11 mouse cellular contexts compared by ENCODE assay signal in the genomic region with DNA sequence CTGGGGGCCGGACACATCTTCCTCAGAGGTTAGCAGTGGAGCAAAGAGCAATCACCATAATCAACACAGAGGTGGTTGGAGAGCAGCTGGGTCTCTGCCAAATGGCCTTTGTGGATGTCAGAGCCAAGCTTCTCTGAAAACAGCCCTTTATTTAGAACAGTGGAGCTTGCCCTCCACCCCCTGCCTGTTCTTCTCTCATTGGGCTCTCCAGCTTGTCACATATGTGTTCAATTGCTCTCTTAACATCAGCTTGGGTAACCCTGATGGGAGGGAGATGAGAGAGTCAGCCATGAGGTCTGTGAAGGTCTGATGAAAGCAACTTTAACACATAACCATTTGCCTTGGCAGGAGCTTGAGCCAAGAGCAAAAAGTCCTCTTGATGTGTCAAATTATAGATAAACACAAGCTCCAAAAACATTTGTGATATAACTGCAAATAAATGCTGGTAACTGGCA.
DNase-seq lines count a peak whose midpoint lies in the region; ATAC-seq and TF ChIP-seq lines count a peak whose summit lies in the region.
"Had no signal": no experiment of that assay in that cellular context is flagged by ENCODE, and none has a peak within 500 bp of the region (broad histone marks: within the 10 kb centered on the region; RNA-seq: fewer than 3 reads in every experiment).

No protein-coding gene starts in this region.

- intact Hi-C loops in left cerebral cortex, postnatal 10 days (cut with DNase I): no loop called here

- no peak for TF ChIP-seq POLR2A in liver, adult 2 months (IDR thresholded peaks at IDR 0.05; ENCODE audit: extremely low read depth, insufficient read depth, low read length)

- no peaks in the 10 kb centered on the region for H3K36me3 ChIP-seq in embryonic facial prominence, embryonic 14.5 days (ENCODE audit: control insufficient read depth, insufficient read depth, low read length)
- H3K36me3 ChIP-seq in embryonic facial prominence, embryonic 10.5 days (replicated peaks): no peaks in the 10 kb centered on the region
- no peaks in the 10 kb centered on the region for H3K36me3 ChIP-seq in liver, adult 2 months (ENCODE audit: control insufficient read depth, insufficient read depth, low read length)
- H3K36me3 ChIP-seq in liver, embryonic 12.5 days: no peaks in the 10 kb centered on the region
- no peaks in the 10 kb centered on the region for H3K36me3 ChIP-seq in heart, postnatal 0 days (replicated peaks; ENCODE audit: control insufficient read depth, insufficient read depth, low read length)
- H3K36me3 ChIP-seq in stomach, embryonic 14.5 days (ENCODE audit: control insufficient read depth, insufficient read depth, low read length): no peaks in the 10 kb centered on the region
- H3K36me3 ChIP-seq: midbrain, embryonic 13.5 days had no signal

- no peak overlapping the region for H3K4me2 ChIP-seq in embryonic facial prominence, embryonic 14.5 days (ENCODE audit: low read depth, low read length)
- no peak overlapping the region for H3K4me2 ChIP-seq in liver, embryonic 12.5 days
- peak overlapping the region; percentile 1; the same call in 1 of the 2 replicates for H3K4me2 ChIP-seq in heart, postnatal 0 days (ENCODE audit: low read depth, low read length)
- no peak overlapping the region for H3K4me2 ChIP-seq in stomach, embryonic 14.5 days (replicated peaks; ENCODE audit: low read depth, low read length)
- H3K4me2 ChIP-seq: forebrain, embryonic 13.5 days; midbrain, embryonic 13.5 days had no signal

- 0 out of 2 replicates have a peak, but pooled peaks cover 3% of the 10 kb centered on the region for H3K4me1 ChIP-seq in embryonic facial prominence, embryonic 14.5 days (ENCODE audit: control insufficient read depth, insufficient read depth, low read length)
- H3K4me1 ChIP-seq in embryonic facial prominence, embryonic 10.5 days: peaks cover 4% of the 10 kb centered on the region; the same call in 1 of the 2 replicates
- H3K4me1 ChIP-seq in liver, adult 2 months (ENCODE audit: control insufficient read depth, insufficient read depth, low read length): peaks cover 4% of the 10 kb centered on the region
- no peaks in the 10 kb centered on the region for H3K4me1 ChIP-seq in liver, embryonic 12.5 days
- peaks cover 15% of the 10 kb centered on the region for H3K4me1 ChIP-seq in heart, postnatal 0 days (ENCODE audit: control insufficient read depth, insufficient read depth)
- H3K4me1 ChIP-seq in stomach, embryonic 14.5 days (ENCODE audit: control insufficient read depth, insufficient read depth, low read length): peaks cover 17% of the 10 kb centered on the region; the same call in 1 of the 2 replicates
- H3K4me1 ChIP-seq: midbrain, embryonic 13.5 days had no signal

- TF ChIP-seq CTCF in liver, adult 2 months (IDR thresholded peaks at IDR 0.05; ENCODE audit: low read depth, low read length): no peak
- no peak for TF ChIP-seq CTCF in heart, postnatal 0 days (IDR thresholded peaks at IDR 0.05; ENCODE audit: low read depth)

- WGBS in embryonic facial prominence, embryonic 14.5 days: 39% methylated on average over 1 of the region's 1 CpGs
- WGBS in embryonic facial prominence, embryonic 10.5 days: 46% methylated on average over 1 of the region's 1 CpGs
- WGBS in liver, adult 2 months: 3% methylated on average over 1 of the region's 1 CpGs
- WGBS in liver, embryonic 12.5 days (ENCODE audit: insufficient replicate concordance): 32% methylated on average over 1 of the region's 1 CpGs
- WGBS in heart, postnatal 0 days: 15% methylated on average over 1 of the region's 1 CpGs
- 26% methylated on average over 1 of the region's 1 CpGs for WGBS in stomach, embryonic 14.5 days

- H3K4me3 ChIP-seq in embryonic facial prominence, embryonic 14.5 days (ENCODE audit: low read depth, low read length): no peak overlapping the region
- H3K4me3 ChIP-seq in embryonic facial prominence, embryonic 10.5 days: no peak overlapping the region
- H3K4me3 ChIP-seq in liver, adult 2 months (ENCODE audit: insufficient read depth, low read depth, low read length): no peak overlapping the region
- no peak overlapping the region for H3K4me3 ChIP-seq in liver, embryonic 12.5 days
- H3K4me3 ChIP-seq in heart, postnatal 0 days (ENCODE audit: low read depth, low read length): no peak overlapping the region
- H3K4me3 ChIP-seq in stomach, embryonic 14.5 days (ENCODE audit: low read depth, low read length): no peak overlapping the region
- H3K4me3 ChIP-seq: forebrain, embryonic 13.5 days; midbrain, embryonic 13.5 days had no signal

- no peaks in the 10 kb centered on the region for H3K27me3 ChIP-seq in embryonic facial prominence, embryonic 14.5 days (replicated peaks; ENCODE audit: control insufficient read depth, insufficient read depth, low read length)
- H3K27me3 ChIP-seq in embryonic facial prominence, embryonic 10.5 days (replicated peaks; ENCODE audit: low read depth, poor library complexity, severe bottlenecking): no peaks in the 10 kb centered on the region
- no peaks in the 10 kb centered on the region for H3K27me3 ChIP-seq in liver, adult 2 months (ENCODE audit: control insufficient read depth, insufficient read depth, low read length)
- H3K27me3 ChIP-seq in liver, embryonic 12.5 days (replicated peaks): no peaks in the 10 kb centered on the region
- no peaks in the 10 kb centered on the region for H3K27me3 ChIP-seq in heart, postnatal 0 days (ENCODE audit: control insufficient read depth, insufficient read depth, low read length)
- H3K27me3 ChIP-seq in stomach, embryonic 14.5 days (ENCODE audit: control insufficient read depth, insufficient read depth, low read length): no peaks in the 10 kb centered on the region
- H3K27me3 ChIP-seq: forebrain, embryonic 13.5 days; midbrain, embryonic 13.5 days had no signal

- DNase-seq in embryonic facial prominence, embryonic 14.5 days (ENCODE audit: low spot score): peak; percentile 75
- no peak for DNase-seq in embryonic facial prominence, embryonic 10.5 days (ENCODE audit: low spot score)
- peak; percentile 67 for DNase-seq in liver, adult 2 months (ENCODE audit: extremely low read depth, low read depth, low spot score)
- peak; percentile 30 for DNase-seq in heart, postnatal 0 days (ENCODE audit: low spot score)
- DNase-seq in left cerebral cortex, postnatal 10 days (ENCODE audit: extremely low spot score in 1 of 2, low spot score in 2 of 2): no peak
- no peak for DNase-seq in urinary bladder, postnatal 14 days (ENCODE audit: low spot score)
- DNase-seq: cerebellum, adult 9-11 months had no signal

- ATAC-seq in embryonic facial prominence, embryonic 14.5 days (ENCODE audit: low read depth): peak; percentile 62; the same call in 1 of the 2 replicates
- no peak for ATAC-seq in liver, embryonic 12.5 days
- peak; percentile 51 for ATAC-seq in heart, postnatal 0 days (ENCODE audit: insufficient read depth, low read depth)
- no peak for ATAC-seq in stomach, embryonic 14.5 days (ENCODE audit: insufficient number of reproducible peaks, insufficient read depth, low FRiP score, low read depth)
- ATAC-seq: forebrain, embryonic 13.5 days; midbrain, embryonic 13.5 days had no signal

- H3K9me3 ChIP-seq in embryonic facial prominence, embryonic 14.5 days (ENCODE audit: control insufficient read depth, low read length): no peaks in the 10 kb centered on the region
- H3K9me3 ChIP-seq in embryonic facial prominence, embryonic 10.5 days: no peaks in the 10 kb centered on the region
- no peaks in the 10 kb centered on the region for H3K9me3 ChIP-seq in liver, embryonic 12.5 days (replicated peaks)
- H3K9me3 ChIP-seq in heart, postnatal 0 days (replicated peaks; ENCODE audit: control insufficient read depth, low read length): no peaks in the 10 kb centered on the region
- no peaks in the 10 kb centered on the region for H3K9me3 ChIP-seq in stomach, embryonic 14.5 days (ENCODE audit: control insufficient read depth, low read depth, low read length)
- H3K9me3 ChIP-seq: forebrain, embryonic 13.5 days; midbrain, embryonic 13.5 days had no signal

- no peak for TF ChIP-seq EP300 in heart, postnatal 0 days (IDR thresholded peaks at IDR 0.05; ENCODE audit: low read depth)

- H3K27ac ChIP-seq in embryonic facial prominence, embryonic 14.5 days (replicated peaks; ENCODE audit: low read depth, low read length): no peak overlapping the region
- H3K27ac ChIP-seq in embryonic facial prominence, embryonic 10.5 days (replicated peaks): no peak overlapping the region
- no peak overlapping the region for H3K27ac ChIP-seq in liver, adult 2 months (replicated peaks; ENCODE audit: insufficient read depth, low read depth, low read length)
- H3K27ac ChIP-seq in liver, embryonic 12.5 days: no peak overlapping the region
- no peak overlapping the region for H3K27ac ChIP-seq in heart, postnatal 0 days (ENCODE audit: low read depth)
- H3K27ac ChIP-seq in stomach, embryonic 14.5 days (ENCODE audit: low read length): peak overlapping the region; percentile 21; the same call in 1 of the 2 replicates
- H3K27ac ChIP-seq: forebrain, embryonic 13.5 days; midbrain, embryonic 13.5 days had no signal

- no peak overlapping the region for H3K9ac ChIP-seq in embryonic facial prominence, embryonic 14.5 days (ENCODE audit: low read depth, low read length)
- no peak overlapping the region for H3K9ac ChIP-seq in liver, adult 2 months (ENCODE audit: low read depth, low read length)
- H3K9ac ChIP-seq in liver, embryonic 12.5 days: no peak overlapping the region
- H3K9ac ChIP-seq in heart, postnatal 0 days (replicated peaks; ENCODE audit: low read depth, low read length): no peak overlapping the region
- no peak overlapping the region for H3K9ac ChIP-seq in stomach, embryonic 14.5 days (replicated peaks; ENCODE audit: low read depth, low read length)
- H3K9ac ChIP-seq: forebrain, embryonic 13.5 days; midbrain, embryonic 13.5 days had no signal

- no peaks in the 10 kb centered on the region for H3K79me2 ChIP-seq in liver, adult 2 months (ENCODE audit: control insufficient read depth, insufficient read depth, low read length)

Comparison
In these comparisons a context has a peak if more than half of its experiments do, and no peak if none do; other contexts are left out.
1. DNase-seq: peak in embryonic facial prominence, embryonic 14.5 days (single experiment), liver, adult 2 months (single experiment) and heart, postnatal 0 days (single experiment); none in embryonic facial prominence, embryonic 10.5 days (single experiment), left cerebral cortex, postnatal 10 days (0 of 2) and urinary bladder, postnatal 14 days (single experiment).
2. ATAC-seq: peak in embryonic facial prominence, embryonic 14.5 days (single experiment) and heart, postnatal 0 days (single experiment); none in liver, embryonic 12.5 days (single experiment) and stomach, embryonic 14.5 days (single experiment).